Comparison of ENCODE assay signal across 11 mouse cellular contexts in genomic region chr14:99579271-99579759, GRCm38 (mm10).
DNase-seq lines count a peak whose midpoint lies in the region; ATAC-seq lines count a peak whose summit lies in the region.
"Had no signal": no experiment of that assay in that cellular context is flagged by ENCODE, and none has a peak within 500 bp of the region (broad histone marks: within the 10 kb centered on the region; RNA-seq: fewer than 3 reads in every experiment).

No protein-coding gene starts in this region.

- no peak overlapping the region for H3K9ac ChIP-seq in forebrain, embryonic 16.5 days (replicated peaks; ENCODE audit: low read depth, low read length)
- H3K9ac ChIP-seq: hindbrain, embryonic 15.5 days had no signal

- H3K27ac ChIP-seq in heart, embryonic 10.5 days: no peak overlapping the region
- no peak overlapping the region for H3K27ac ChIP-seq in forebrain, embryonic 16.5 days (ENCODE audit: low read length)
- H3K27ac ChIP-seq: hindbrain, embryonic 15.5 days; macrophage had no signal

- H3K9me3 ChIP-seq in heart, embryonic 10.5 days: no peaks in the 10 kb centered on the region
- H3K9me3 ChIP-seq in forebrain, embryonic 16.5 days (ENCODE audit: control insufficient read depth, low read length): no peaks in the 10 kb centered on the region
- H3K9me3 ChIP-seq: hindbrain, embryonic 15.5 days had no signal

- peak; percentile 34; the same call in 1 of the 2 replicates for ATAC-seq in forebrain, embryonic 16.5 days

- H3K27me3 ChIP-seq in heart, embryonic 10.5 days (ENCODE audit: insufficient read depth, poor library complexity, severe bottlenecking): no peaks in the 10 kb centered on the region
- no peaks in the 10 kb centered on the region for H3K27me3 ChIP-seq in forebrain, embryonic 16.5 days (replicated peaks; ENCODE audit: control insufficient read depth, insufficient read depth, low read length)
- H3K27me3 ChIP-seq: hindbrain, embryonic 15.5 days had no signal

- no peak for DNase-seq in heart, embryonic 10.5 days (ENCODE audit: low spot score)
- DNase-seq in heart, adult 8-10 months (ENCODE audit: low spot score): no peak
- DNase-seq in left cerebral cortex, postnatal 14 days (ENCODE audit: low spot score in 2 of 2): peak; percentile 9 to 22
- DNase-seq in left cerebral cortex, postnatal 4 days: no peak
- peak; percentile 42 for DNase-seq in lung, postnatal 25 days (ENCODE audit: low spot score)
- DNase-seq in thymus, postnatal 0 days (ENCODE audit: low spot score): no peak
- DNase-seq in yolk sac, embryonic 10.5 days (ENCODE audit: low spot score): no peak
- DNase-seq: thymus, postnatal 25 days had no signal

- intact Hi-C loops in left cerebral cortex, postnatal 14 days (cut with DNase I): no loop called here
- intact Hi-C loops in left cerebral cortex, postnatal 4 days (cut with DNase I): loop anchor here (10.0 kb wide), 1 partner anchor 165 kb away; no protein-coding TSS in a partner anchor

- WGBS in heart, embryonic 10.5 days: 30% methylated on average over 10 of the region's 10 CpGs
- 34% methylated on average over 10 of the region's 10 CpGs for WGBS in forebrain, embryonic 16.5 days

- H3K4me3 ChIP-seq in heart, embryonic 10.5 days: peak overlapping the region; percentile 4; the same call in 1 of the 2 replicates
- no peak overlapping the region for H3K4me3 ChIP-seq in forebrain, embryonic 16.5 days (replicated peaks; ENCODE audit: low read length)
- H3K4me3 ChIP-seq: hindbrain, embryonic 15.5 days had no signal

- no peaks in the 10 kb centered on the region for H3K36me3 ChIP-seq in heart, embryonic 10.5 days
- no peaks in the 10 kb centered on the region for H3K36me3 ChIP-seq in forebrain, embryonic 16.5 days (ENCODE audit: control insufficient read depth, insufficient read depth)
- H3K36me3 ChIP-seq: hindbrain, embryonic 15.5 days had no signal

- peak overlapping the region; percentile 25 for H3K4me2 ChIP-seq in forebrain, embryonic 16.5 days (ENCODE audit: low read length)

- H3K4me1 ChIP-seq in heart, embryonic 10.5 days: peaks cover 8% of the 10 kb centered on the region
- peaks cover 6% of the 10 kb centered on the region for H3K4me1 ChIP-seq in forebrain, embryonic 16.5 days (replicated peaks; ENCODE audit: control insufficient read depth, insufficient read depth, low read length)

Comparison
In these comparisons a context has a peak if more than half of its experiments do, and no peak if none do; other contexts are left out.
1. DNase-seq: peak in left cerebral cortex, postnatal 14 days (2 of 2) and lung, postnatal 25 days (single experiment); none in heart, embryonic 10.5 days (single experiment), heart, adult 8-10 months (single experiment), left cerebral cortex, postnatal 4 days (single experiment), thymus, postnatal 0 days (single experiment) and yolk sac, embryonic 10.5 days (single experiment).